Mouse (Mus musculus): ENCODE data around the gene Pxylp1. TPM values are rescaled to one million over a fixed set of nuclear protein-coding genes. Genes with fewer than 3 reads are reported as not detected.

Gene Pxylp1
- polyA plus RNA-seq, 1 experiment = 11.9 TPM

GRCm38 (mm10) chr9:96869542-96869941 lies 22.9 kb downstream of the Pxylp1 start:
- TF ChIP-seq POLR2A (IDR thresholded peaks at IDR 0.05; ENCODE audit: low read depth, low read length) (no peak), CTCF (IDR thresholded peaks at IDR 0.05; ENCODE audit: extremely low read depth, insufficient read length, insufficient replicate concordance, low read depth, low read length) (no peak)
- 70% methylated on average over 5 of the region's 5 CpGs for WGBS
- Histone ChIP-seq H3K4me3 (ENCODE audit: low read depth, low read length) (no peak overlapping the region), H3K36me3 (ENCODE audit: control insufficient read depth, insufficient read depth, low read length) (no peaks in the 10 kb centered on the region), H3K27ac (ENCODE audit: insufficient read depth, low read depth, low read length) (peak overlapping the region; percentile 25; the same call in 1 of the 2 replicates), H3K27me3 (ENCODE audit: control insufficient read depth, insufficient read depth, low read length) (no peaks in the 10 kb centered on the region), H3K4me1 (ENCODE audit: control insufficient read depth, insufficient read depth, insufficient read length, low read length) (peaks cover 4% of the 10 kb centered on the region; the same call in 1 of the 2 replicates)

DNA sequence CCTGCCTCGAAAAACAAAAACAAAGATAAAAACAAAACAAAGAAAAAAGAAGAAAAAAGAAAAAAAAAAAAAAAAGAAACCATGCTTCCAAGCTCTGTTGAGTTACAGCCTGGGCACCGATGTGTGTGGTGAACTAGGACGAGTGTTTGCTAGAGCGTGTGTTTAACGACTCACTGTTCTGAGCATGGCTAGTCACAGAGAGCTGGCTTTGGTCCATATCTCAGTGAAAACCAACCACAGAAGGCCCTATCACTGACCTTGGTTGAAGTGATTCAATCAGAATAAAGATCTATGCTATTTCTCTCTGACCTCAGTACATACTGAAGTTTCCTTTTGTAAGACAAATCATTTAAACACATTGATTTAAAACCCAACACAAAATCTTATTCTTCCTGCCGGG lies 23.9 kb downstream of the Pxylp1 start:
- H3K27me3 ChIP-seq (ENCODE audit: control insufficient read depth, insufficient read depth, low read length) = no peaks in the 10 kb centered on the region
- H3K4me3 ChIP-seq (ENCODE audit: low read depth, low read length) = no peak overlapping the region
- WGBS = 60% methylated on average over 6 of the region's 6 CpGs
- peaks cover 4% of the 10 kb centered on the region; the same call in 1 of the 2 replicates for H3K4me1 ChIP-seq (ENCODE audit: control insufficient read depth, insufficient read depth, insufficient read length, low read length)
- no peak overlapping the region for H3K27ac ChIP-seq (ENCODE audit: insufficient read depth, low read depth, low read length)
- no peak for TF ChIP-seq POLR2A (IDR thresholded peaks at IDR 0.05; ENCODE audit: low read depth, low read length)
- TF ChIP-seq CTCF (IDR thresholded peaks at IDR 0.05; ENCODE audit: extremely low read depth, insufficient read length, insufficient replicate concordance, low read depth, low read length) = no peak
- H3K36me3 ChIP-seq (ENCODE audit: control insufficient read depth, insufficient read depth, low read length) = no peaks in the 10 kb centered on the region

GRCm38 (mm10) chr9:96867165-96867564 lies 25.3 kb downstream of the Pxylp1 start:
- TF ChIP-seq POLR2A (IDR thresholded peaks at IDR 0.05; ENCODE audit: low read depth, low read length) = no peak
- TF ChIP-seq CTCF (IDR thresholded peaks at IDR 0.05; ENCODE audit: extremely low read depth, insufficient read length, insufficient replicate concordance, low read depth, low read length) = no peak
- Histone ChIP-seq H3K27me3 (ENCODE audit: control insufficient read depth, insufficient read depth, low read length) (no peaks in the 10 kb centered on the region), H3K4me3 (ENCODE audit: low read depth, low read length) (no peak overlapping the region), H3K36me3 (ENCODE audit: control insufficient read depth, insufficient read depth, low read length) (no peaks in the 10 kb centered on the region), H3K27ac (ENCODE audit: insufficient read depth, low read depth, low read length) (no peak overlapping the region), H3K4me1 (ENCODE audit: control insufficient read depth, insufficient read depth, insufficient read length, low read length) (peaks cover 4% of the 10 kb centered on the region; the same call in 1 of the 2 replicates)
- WGBS = 51% methylated on average over 7 of the region's 7 CpGs

DNA sequence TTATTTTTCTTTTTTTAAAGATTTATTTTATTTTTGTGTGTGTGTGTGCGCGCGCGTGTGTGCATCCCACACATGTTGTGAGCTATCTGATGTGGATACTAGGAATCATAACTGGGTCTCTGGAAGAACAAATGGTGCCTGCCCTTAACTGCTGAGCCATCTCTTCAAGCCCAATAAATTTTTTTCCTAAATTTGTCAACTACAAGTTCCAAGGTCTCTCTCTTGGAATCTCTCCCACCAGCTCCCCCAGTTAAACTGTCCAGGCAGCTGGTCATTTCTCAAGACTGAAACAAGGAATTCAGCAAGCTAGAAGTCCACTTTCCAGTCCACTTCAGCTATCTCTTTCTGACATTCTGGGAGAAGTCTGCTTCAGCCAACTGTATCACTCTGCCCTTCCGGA lies 26.3 kb downstream of the Pxylp1 start:
- 95% methylated on average over 5 of the region's 5 CpGs for WGBS
- Histone ChIP-seq H3K36me3 (ENCODE audit: control insufficient read depth, insufficient read depth, low read length) (no peaks in the 10 kb centered on the region), H3K4me3 (ENCODE audit: low read depth, low read length) (no peak overlapping the region), H3K27ac (ENCODE audit: insufficient read depth, low read depth, low read length) (no peak overlapping the region), H3K27me3 (ENCODE audit: control insufficient read depth, insufficient read depth, low read length) (no peaks in the 10 kb centered on the region), H3K4me1 (ENCODE audit: control insufficient read depth, insufficient read depth, insufficient read length, low read length) (peaks cover 4% of the 10 kb centered on the region; the same call in 1 of the 2 replicates)
- no peak for TF ChIP-seq POLR2A (IDR thresholded peaks at IDR 0.05; ENCODE audit: low read depth, low read length)

GRCm38 (mm10) chr9:96865473-96866050 lies 26.9 kb downstream of the Pxylp1 start:
- H3K27ac ChIP-seq (ENCODE audit: insufficient read depth, low read depth, low read length) = no peak overlapping the region
- H3K36me3 ChIP-seq (ENCODE audit: control insufficient read depth, insufficient read depth, low read length) = no peaks in the 10 kb centered on the region
- TF ChIP-seq POLR2A (IDR thresholded peaks at IDR 0.05; ENCODE audit: low read depth, low read length) (no peak), CTCF (IDR thresholded peaks at IDR 0.05; ENCODE audit: extremely low read depth, insufficient read length, insufficient replicate concordance, low read depth, low read length) (no peak)
- H3K4me1 ChIP-seq (ENCODE audit: control insufficient read depth, insufficient read depth, insufficient read length, low read length) = peaks cover 4% of the 10 kb centered on the region; the same call in 1 of the 2 replicates
- no peaks in the 10 kb centered on the region for H3K27me3 ChIP-seq (ENCODE audit: control insufficient read depth, insufficient read depth, low read length)
- WGBS = 89% methylated on average over 16 of the region's 16 CpGs
- H3K4me3 ChIP-seq (ENCODE audit: low read depth, low read length) = no peak overlapping the region

- Histone ChIP-seq H3K4me1 (ENCODE audit: control insufficient read depth, insufficient read depth, insufficient read length, low read length) (peaks cover 4% of the 10 kb centered on the region; the same call in 1 of the 2 replicates), H3K27me3 (ENCODE audit: control insufficient read depth, insufficient read depth, low read length) (no peaks in the 10 kb centered on the region), H3K36me3 (ENCODE audit: control insufficient read depth, insufficient read depth, low read length) (0 out of 2 replicates have a peak, but pooled peaks cover 1% of the 10 kb centered on the region), H3K27ac (ENCODE audit: insufficient read depth, low read depth, low read length) (no peak overlapping the region), H3K4me3 (ENCODE audit: low read depth, low read length) (no peak overlapping the region)
- 73% methylated on average over 3 of the region's 3 CpGs for WGBS
- TF ChIP-seq CTCF (IDR thresholded peaks at IDR 0.05; ENCODE audit: extremely low read depth, insufficient read length, insufficient replicate concordance, low read depth, low read length) (no peak), POLR2A (IDR thresholded peaks at IDR 0.05; ENCODE audit: low read depth, low read length) (no peak)
These were observed 28.9 kb downstream of the Pxylp1 start for GRCm38 (mm10) chr9:96863539-96863938.

GRCm38 (mm10) chr9:96862836-96863235 lies 29.6 kb downstream of the Pxylp1 start:
- 44% methylated on average over 4 of the region's 4 CpGs for WGBS
- Histone ChIP-seq H3K4me3 (ENCODE audit: low read depth, low read length) (no peak overlapping the region), H3K27ac (ENCODE audit: insufficient read depth, low read depth, low read length) (no peak overlapping the region), H3K27me3 (ENCODE audit: control insufficient read depth, insufficient read depth, low read length) (no peaks in the 10 kb centered on the region), H3K36me3 (ENCODE audit: control insufficient read depth, insufficient read depth, low read length) (0 out of 2 replicates have a peak, but pooled peaks cover 1% of the 10 kb centered on the region), H3K4me1 (ENCODE audit: control insufficient read depth, insufficient read depth, insufficient read length, low read length) (peaks cover 4% of the 10 kb centered on the region; the same call in 1 of the 2 replicates)
- TF ChIP-seq CTCF (IDR thresholded peaks at IDR 0.05; ENCODE audit: extremely low read depth, insufficient read length, insufficient replicate concordance, low read depth, low read length) = no peak
- no peak for TF ChIP-seq POLR2A (IDR thresholded peaks at IDR 0.05; ENCODE audit: low read depth, low read length)
